Mouse (Mus musculus) adrenal gland, adult 8-10 months (tissue): Measurements from ENCODE around the gene Egln1. TPM values are rescaled to one million over a fixed set of nuclear protein-coding genes. Genes with fewer than 3 reads are reported as not detected.

ENCODE experiments used
- DNase-seq: peaks from one replicate; pipeline ENCODE4 v3.0.0; 2022
- total RNA-seq, 4 experiments: library from RNA; stranded (reverse); gene quantifications; 2 replicates each; pipeline ENCODE4 v1.2.4; 2022

The Egln1 gene
- total RNA-seq, 4 experiments from 2014 or later = 48.2 to 56.7 (median 50.9) TPM

DNA sequence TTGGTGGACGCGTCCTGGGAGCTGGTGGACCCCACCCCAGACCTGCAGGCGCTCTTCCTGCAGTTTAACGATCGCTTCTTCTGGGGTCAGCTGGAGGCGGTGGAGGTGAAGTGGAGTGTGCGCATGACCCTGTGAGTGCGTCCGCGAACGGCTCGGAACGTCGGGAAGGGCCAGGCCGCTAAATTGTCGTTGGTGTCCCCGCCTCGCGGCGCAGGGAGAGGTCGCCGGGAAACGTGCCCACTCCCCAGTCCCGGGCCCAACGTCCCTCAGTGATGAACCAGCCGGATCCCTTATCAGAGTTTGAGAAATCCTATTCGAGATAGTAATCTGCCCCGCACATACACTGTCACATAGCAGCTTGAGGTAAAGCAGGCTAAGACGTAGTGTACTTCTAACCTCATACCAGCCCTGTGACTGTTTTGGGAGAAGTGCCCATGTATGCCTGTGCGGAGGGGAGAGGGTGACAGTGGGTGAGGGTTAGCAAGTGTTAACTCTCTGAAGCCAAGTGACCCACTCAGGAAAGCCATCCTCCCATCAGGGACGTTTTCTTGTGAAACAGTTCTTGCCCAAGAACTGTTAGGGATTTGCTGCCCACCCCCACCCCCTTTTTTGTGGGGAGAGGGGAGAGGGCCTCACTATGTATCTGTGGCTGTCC, 50.7 kb downstream of the Egln1 start:
- DNase-seq = no peak

DNA sequence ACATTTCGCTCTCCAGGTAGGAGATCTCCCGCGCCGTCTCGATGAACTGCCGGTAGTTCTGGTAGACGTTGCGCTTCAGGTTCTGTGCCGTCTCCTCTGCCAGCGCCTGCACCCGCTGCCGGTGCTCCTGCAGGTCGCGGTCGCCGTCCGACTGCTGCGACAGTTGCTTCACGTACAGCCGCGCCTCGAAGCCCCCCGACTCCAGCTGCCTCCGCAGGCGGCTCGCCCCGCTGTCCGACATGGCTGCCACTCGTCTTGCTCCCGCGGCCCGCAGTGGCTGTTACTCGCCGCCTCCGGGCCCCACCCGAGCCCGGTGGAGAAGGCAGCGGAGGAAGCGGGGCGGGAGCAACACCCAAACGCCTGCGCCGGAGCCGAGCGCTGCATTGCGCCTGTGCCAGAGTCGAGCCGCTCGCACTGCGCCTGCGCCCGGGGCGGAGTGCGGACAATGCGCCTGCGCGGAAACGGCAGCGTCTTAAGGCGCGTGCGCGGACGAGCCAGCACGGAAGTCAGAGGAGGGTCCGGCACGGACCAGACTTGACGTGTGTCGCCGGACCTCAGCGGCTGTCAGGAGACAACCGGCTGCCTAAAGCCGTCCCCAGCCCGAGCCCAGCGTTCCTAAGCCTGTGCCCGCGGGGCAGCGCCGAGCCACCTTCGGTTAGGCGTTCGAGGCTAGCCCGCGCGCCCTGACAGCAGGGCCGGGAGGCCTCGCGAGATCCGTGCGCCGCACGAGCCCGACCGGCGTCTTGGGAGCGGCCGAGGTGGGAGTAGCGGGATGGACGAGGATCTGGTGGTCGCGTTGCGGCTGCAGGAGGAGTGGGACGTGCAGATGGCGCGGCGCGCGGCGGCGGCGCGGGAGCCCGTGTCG, 51.5 kb downstream of the Egln1 start, which contains the start of the genes Exoc8 and Sprtn:
Gene Exoc8 (minus strand): TSS at position 320 of the 865 bp plus-strand sequence.
Gene Sprtn (plus strand): TSS at position 501 of the 865 bp plus-strand sequence.
- peak; percentile 95 for DNase-seq

DNA sequence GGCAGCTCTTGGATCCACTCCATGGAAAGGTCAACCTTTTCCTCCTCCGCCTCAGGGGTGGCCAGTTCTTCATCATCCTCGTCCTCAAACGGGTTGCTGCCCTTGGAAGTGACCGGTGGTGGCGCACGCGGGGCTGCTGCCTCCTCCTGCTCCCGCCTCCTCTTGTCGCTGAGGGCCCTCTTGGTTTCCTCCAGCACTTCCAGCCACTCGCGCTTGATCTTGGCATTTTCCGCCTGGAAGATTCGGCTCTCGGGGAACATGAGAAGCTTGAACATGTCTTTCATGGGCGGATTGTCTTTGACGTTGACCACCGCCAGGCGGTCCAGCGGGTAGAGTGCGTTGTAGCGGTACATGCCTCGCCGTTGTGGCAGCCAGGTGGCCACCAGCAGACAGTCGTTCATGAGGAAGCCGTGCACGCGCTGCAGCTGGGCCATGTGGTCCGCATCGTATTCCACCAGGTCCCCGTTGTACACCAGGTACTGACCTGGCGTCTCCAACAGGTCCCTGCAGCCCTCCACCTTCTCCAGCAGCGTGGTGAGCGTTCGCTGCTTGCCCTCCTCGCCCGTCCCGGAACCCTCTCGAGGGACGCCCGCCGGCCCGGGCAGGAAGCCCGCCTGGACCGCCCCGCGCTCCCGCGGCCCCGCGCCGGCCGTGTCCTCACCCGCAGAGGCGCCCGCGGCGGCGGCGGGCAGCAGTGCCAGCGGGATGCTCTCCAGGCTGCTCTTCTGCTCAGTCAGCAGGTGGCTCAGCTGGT, 52.3 kb downstream of the Egln1 start:
- DNase-seq = peak; percentile 73

DNA sequence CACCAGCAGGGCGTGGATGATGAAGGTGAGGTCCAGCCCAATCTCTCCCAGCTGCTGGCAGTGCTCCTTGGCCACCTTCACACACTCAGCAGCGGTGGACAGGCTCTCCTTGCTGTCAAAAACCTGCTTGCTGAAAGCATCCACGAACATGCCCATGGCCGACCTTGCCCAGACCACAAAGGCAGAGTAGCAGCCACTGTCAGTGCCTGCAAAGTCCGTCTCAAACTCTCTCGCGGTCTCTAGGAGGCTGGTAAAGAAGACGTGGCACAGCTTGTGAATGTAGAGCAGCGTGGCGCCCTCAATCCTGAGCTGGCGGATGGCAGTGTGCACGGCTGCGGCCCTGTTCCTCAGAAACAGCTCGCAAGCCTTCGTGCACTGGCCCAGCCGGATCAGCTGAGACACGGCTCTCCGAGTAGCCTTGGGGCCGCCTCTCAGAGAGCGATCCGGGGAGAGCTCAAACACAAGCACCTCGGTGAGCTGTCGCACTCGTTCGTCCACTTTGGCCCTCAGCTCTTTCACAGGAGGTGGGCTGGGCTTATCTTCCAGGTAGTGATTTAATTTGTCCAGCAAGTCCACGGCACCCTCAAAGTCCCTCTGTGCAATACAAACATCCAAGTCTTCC, 53.0 kb downstream of the Egln1 start:
- no peak for DNase-seq

DNA sequence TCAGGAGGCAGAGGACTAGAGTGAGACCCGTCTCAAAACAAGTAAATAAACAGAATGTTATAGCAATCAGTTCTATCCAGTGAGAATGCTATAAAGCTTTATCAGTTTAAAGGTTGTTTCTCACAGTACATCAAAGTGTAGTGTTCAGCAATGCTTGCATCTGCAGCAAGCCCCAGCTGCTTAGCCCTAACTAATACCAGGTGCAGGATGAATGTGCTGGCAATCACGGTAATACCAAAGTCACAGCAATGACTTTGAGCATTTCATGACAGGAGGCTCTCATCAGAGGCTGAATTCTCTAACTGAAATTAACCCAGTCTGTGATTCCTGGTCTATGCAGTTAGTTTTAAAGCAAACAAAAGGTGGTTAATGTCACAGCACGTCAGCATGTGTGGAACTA, 56.5 kb downstream of the Egln1 start:
- DNase-seq = no peak

DNA sequence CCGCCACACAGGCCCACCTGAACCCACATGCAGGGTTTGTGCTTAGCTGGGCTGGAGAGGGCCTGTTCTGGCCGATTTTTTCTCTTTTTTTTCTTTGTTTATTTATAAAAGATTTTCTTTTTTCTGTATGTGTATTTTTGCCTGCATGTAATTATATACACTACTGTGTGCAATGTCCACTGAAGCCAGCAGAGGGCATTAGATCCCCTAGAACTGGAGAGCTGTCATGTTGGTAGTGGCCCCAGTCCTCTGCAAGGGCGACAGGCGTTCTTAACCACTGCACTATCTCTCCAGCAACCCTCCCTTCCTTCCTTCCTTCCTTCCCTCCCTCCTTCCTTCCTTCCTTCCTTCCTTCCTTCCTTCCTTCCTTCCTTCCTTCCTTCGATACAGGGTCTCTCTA, 60.7 kb downstream of the Egln1 start:
- no peak for DNase-seq

DNA sequence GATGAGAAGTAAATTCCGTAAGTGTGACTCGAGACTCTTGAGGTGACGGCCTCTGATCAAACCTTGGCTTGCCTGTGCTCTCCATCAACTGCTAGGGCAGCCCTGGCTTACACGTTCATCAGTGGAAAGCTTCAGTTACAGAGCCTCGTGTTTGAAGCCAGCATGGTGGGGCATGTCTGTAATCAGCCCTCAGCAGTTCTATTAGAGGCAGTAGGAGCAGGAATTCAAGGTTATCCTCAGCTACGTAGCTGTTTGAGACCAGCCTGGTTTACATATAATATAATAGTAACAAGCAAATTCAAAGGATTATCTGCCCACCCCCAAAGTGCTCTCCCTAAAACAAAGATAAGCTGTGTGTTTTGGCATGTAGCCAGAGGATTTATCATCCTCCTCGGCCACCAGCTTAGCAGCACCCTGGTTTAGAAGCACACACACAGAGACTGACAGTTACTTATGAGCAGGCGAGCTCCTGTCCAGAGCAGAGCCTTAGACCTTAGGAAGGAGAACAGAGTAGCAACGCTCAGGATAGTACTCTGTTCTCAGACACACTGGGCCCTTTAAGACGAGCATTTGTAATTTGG, 70.1 kb downstream of the Egln1 start:
- no peak for DNase-seq

DNA sequence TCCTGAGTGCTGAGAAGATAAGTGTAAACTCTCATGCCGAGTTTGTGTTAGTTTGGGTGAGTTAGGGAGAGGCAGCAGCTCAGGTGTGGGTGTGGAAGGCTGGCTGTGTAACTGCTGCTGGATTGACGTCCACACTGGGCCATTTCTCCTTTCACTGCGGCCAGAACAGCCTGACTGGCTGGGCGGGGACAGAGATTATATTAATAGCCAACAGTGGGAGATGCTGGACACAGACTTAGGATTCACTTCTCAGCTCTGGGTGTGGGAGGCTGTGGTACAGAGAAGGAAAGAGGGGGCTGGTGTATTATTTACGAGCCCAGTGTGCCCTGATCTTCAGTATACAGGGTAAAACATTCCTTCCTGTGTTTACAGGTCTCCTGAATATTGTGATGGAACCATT, 71.0 kb downstream of the Egln1 start:
- DNase-seq = no peak

DNA sequence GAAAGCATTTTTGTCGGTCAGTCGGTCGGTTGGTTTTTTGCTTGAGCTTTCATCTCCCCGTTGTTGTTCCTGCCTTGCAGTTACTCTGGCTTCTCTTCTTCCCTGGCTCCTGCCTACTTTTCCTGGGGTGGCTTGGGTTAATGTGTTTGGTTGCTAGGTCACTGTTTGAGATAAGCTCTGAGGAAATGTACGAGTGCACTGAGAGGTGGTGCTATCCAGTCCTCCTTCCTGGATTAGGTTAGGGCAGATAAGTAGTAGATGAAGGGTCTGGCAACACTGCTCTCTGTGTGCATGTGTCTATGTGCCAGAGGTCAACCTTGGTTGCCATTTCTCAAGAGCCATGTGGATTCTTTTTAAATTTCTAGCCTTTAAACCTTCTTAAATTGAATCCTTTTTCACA, 76.4 kb downstream of the Egln1 start:
- no peak for DNase-seq

DNA sequence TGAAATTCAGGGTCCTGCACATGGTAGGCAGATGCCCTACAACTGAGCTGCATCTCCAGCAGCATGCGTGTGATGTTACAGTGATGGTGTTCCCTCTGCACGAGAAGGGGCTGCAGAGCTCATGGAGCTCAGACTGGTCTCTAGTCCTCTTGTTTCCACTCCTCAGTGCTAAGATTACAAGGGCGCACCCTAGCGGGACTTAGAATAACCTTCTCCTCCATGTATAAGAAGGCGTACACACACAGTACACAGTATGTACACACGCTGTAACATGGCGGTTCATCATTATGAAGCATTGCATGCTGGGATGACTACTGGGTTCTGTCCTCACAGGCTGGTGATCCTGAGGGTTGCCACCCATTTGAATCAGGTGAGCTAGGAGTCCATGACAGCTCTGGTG, 77.0 kb downstream of the Egln1 start:
- no peak for DNase-seq

DNA sequence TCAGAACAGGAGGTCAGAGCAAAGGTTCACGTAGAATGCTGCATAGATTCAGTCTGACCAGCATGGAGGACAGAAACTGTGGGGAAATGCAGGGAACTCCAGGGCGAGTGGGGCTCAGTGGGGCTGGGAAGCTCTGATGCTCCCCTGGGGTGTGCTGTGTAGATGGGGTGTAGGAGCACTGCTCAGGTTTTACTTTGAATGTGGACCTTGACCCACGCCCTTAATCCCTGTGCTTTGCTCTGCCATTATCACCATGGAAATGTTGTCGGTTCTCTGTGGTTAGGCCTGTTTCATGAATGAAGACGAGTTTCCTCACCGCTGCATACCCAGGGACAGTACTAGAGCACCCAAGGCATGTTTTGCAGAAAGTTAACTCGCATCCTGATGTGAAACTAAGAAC, 77.7 kb downstream of the Egln1 start:
- DNase-seq = no peak

DNA sequence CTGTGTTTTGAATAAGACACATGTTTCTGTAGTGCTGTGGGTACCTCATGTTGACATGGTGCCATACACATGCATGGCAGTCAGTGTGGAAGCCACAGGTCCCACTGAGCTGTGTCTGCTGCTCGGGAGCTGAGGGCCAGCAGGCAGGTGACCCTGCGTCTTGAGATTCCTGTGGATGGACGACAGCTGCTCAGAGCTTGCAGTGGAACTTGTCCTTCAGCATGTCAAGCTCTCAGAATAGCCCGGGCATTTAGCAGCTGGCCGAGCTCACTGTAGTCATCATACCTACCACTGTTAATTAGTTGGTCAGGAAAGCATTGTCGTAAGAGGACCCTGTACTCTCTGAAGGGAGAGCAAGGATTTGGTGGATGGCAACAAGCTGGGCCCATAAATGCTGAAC, 79.4 kb downstream of the Egln1 start:
- DNase-seq = no peak

DNA sequence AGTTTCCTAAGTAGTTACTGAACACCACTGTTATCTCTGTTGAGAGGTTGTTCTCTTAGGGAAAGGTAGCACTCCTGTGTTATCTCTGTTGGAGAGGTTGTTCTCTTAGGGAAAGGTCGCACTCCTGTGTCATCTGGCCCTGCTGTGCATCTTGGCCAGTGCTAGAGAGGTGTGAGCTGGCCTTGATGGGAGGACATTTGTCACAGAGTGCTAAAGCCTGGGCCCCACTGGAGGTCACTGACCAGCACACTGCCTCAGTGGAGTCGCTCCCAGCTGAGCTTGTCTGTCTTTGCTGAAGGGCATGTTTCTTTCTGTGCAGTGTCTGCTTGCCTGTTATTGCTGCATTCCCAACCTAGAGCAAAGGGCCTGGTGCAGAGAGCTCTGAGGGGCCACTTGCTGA, 82.0 kb downstream of the Egln1 start:
- peak; percentile 47 for DNase-seq

DNA sequence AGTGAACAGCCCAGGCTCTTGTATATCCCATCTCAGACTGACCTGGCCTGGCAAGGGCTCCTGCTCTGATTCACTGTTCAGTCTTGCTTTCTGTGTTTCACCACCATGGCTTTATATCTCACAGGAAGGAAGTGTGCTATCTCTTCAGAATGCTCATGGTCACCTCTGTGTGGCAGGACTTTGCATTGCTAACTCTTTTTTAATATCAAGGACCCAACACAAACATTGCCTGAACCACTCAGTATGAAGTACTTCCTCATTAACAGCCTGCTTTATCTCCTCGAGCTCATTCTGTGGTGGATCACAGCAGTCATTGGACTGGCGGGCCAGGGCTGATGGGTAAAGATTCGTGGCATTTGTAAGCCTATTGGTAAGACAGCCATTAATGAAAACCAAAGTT, 82.5 kb downstream of the Egln1 start:
- DNase-seq = no peak

DNA sequence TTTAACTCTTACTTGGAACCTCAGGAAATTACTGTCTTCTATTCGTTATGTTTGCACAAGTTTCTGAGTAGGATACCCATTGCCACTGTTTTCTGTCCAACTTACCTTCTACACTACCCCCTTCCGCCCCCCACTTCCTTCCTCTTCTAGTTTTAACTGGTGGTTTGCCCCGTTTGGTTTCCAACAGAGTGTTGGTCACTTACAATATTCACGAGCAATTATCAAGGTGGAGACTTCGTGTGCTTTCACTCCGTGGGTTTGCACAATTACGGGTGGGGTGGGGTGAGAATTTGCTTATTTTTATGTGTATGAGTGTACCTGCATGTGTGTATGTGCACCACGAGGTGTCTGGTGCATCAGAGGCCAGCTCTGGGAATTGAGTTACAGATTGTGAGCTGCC, 85.4 kb downstream of the Egln1 start:
- DNase-seq = no peak

DNA sequence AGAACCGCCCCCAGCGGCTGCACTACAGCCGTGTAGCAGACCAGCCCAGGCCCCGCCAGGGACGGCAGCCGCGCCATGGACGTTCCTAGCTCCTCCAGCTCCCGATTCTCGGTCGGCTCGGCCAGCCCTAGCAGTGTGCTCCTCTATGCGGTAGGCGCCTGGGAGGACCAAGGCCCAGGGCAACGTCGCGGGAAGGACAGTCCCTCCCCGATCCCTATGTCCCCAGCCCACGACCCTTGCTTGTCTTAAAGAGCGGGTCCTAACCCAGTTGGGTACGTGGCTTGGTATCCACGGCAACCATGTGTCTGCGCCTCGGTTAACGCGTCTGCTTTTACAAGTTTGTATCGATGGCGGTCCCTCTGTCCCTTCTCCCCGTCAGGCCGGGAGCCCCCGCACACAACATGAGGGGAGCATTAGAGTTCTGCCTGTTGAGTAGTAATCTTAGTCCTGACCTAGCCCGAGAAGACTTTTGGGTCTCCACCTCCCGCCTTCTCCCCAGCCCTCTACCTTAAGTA, 85.9 kb downstream of the Egln1 start:
- DNase-seq = no peak

DNA sequence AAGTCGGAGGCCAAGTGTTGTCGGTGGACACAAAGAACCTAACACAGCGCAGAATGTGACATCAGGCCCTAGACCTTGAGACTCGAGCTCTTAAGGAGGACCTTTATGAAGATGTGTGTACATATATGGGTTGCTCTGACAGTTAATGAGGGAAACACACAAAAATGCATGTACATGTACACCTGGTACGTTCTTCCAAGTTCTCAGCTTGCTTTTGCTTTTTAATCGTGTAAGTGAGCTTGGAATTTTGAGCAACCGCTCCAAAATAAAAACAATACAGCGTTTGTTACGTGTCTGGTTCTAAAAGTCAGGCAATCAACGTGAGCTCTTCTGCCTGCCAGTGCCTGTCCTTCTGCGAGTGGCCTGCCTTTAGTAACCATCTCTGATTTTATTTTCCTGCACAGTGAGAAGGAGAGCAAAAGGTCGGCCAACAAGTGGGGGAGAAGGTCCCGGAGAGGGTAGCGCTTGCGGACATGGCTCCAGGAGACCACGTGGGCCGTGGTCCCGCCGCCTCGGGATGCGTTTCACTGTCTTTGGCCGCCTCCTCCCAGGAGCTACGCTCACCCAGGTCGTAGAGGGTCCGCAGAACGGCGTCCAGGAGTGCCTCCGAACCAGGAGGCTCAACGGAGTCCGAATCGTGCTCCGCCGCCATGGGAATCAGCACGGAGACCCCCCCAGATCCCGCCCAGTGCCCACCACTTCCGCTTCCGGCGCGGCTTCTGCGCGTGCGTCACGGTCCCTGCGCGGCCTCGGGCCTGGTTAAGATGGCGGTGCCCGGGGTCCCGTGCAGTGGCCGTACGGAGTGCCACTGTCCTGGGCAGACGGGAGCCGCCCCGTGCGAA, 86.6 kb downstream of the Egln1 start, which contains the start of the genes Gnpat and 2810004N23Rik:
Gene Gnpat (plus strand): TSS at position 713 of the 842 bp plus-strand sequence.
Gene 2810004N23Rik (minus strand): TSS at position 800 of the 842 bp plus-strand sequence.
- peak; percentile 88 for DNase-seq

DNA sequence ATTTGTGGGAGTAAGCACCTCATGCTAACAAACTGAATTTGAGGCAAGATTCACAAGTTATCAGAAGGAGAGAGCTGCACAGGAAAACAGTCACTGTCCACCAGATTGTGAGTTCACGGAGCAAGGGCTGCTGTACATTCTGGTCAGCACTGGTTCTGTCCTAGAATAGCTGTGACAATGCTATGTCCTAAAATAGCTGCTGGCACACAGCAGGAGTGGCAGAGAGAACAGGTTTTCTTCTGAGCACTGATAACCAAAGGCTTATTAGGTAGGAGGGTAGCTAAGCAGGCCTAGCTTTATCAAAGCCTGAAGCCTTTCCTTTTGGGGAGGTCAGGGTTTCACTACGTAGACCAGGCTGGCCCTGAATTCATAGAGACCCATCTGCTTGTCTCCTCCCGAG, 88.9 kb downstream of the Egln1 start:
- DNase-seq = no peak

DNA sequence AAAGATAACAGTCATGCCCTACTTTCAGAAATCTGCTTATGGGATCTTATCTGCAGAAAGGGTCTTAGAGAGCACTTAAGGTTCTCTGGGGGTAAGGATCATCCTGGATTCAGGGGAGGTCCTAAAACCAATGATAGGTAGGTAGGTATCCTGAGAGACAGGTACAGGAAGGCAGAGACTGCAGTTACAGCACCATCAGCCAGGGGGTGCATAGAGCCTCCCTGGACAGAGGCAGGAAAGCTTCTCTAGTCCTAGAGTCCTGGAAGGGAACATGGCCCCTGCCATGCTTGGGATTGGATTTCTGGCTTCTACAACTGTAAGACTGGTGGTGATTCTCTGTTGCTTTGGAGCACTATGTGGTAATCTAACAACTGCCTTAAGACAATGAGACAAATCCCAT, 89.7 kb downstream of the Egln1 start:
- no peak for DNase-seq
